Mouse (Mus musculus) lung, postnatal 0 days (tissue): ENCODE data around the gene Copg1.

ENCODE experiments used
- CTCF ChIP-seq: IDR thresholded peaks from 2 replicates; pipeline ENCODE4 v1.5.1; 2016; ENCODE audit warnings: antibody characterized with exemption, mild to moderate bottlenecking
- EP300 ChIP-seq: IDR thresholded peaks from 2 replicates; pipeline ENCODE4 v1.6.1; 2016; ENCODE audit warnings: antibody characterized with exemption, mild to moderate bottlenecking, control low read depth

DNA sequence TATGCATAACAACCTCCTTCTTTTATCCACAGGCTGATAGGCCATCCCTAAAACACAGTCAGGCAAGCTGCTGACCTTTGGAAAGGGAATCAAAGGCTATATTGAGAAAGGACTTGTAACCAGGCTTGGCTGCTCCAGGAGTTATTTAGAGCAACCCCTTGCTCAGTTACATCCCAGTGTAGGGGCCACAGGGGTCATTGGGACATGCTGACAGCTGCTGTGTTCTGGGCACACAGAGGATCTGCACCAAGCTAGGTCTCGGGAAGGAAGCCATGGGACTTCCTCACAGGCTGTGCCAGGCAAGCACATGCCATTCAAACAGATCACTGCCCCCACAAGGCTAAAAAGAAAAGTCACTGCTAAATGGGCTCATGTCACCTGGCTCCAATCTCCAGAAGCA is 14.5 kb upstream of the Copg1 start:
- no peak for TF ChIP-seq CTCF
- no peak for TF ChIP-seq EP300
